Mouse (Mus musculus) kidney, adult 2 months (tissue): ENCODE measurements around the gene Adam10. TPM values are rescaled to one million over a fixed set of nuclear protein-coding genes. Genes with fewer than 3 reads are reported as not detected.
A peak's percentile ranks its signal among the peaks of the same experiment; 100 is the strongest.

Experiments used
- DNase-seq: peaks from one replicate; pipeline ENCODE4 v3.0.0; 2021
- H3K27ac ChIP-seq: fragments of 200-500 bp; 2 replicates; pipeline ENCODE4 v1.5.1; 2012; ENCODE audit warnings: low read depth, low read length, control low read depth, inconsistent platforms; ENCODE audit not compliant: insufficient read depth
- H3K27me3 ChIP-seq: fragments of 200-500 bp; replicated peaks from 2 replicates; pipeline ENCODE4 v1.6.1; 2012; ENCODE audit warnings: mild to moderate bottlenecking, moderate library complexity, low read length, inconsistent platforms; ENCODE audit not compliant: control insufficient read depth, insufficient read depth
- H3K36me3 ChIP-seq: fragments of 200-500 bp; 2 replicates; pipeline ENCODE4 v1.6.1; 2012; ENCODE audit warnings: mild to moderate bottlenecking, moderate library complexity, low read length, inconsistent platforms; ENCODE audit not compliant: control insufficient read depth, insufficient read depth
- H3K4me1 ChIP-seq: fragments of 200-500 bp; 2 replicates; pipeline ENCODE4 v1.6.1; 2011; ENCODE audit warnings: low read length; ENCODE audit not compliant: control insufficient read depth, insufficient read depth
- H3K4me3 ChIP-seq: fragments of 200-500 bp; 2 replicates; pipeline ENCODE4 v1.5.1; 2011; ENCODE audit warnings: mild to moderate bottlenecking, low read depth, low read length, control low read depth; ENCODE audit not compliant: insufficient read depth
- CTCF ChIP-seq: fragments of 200-500 bp; conservative IDR thresholded peaks from 2 replicates; pipeline ENCODE4 v1.5.1; 2011; ENCODE audit warnings: low read depth, mild to moderate bottlenecking, control low read depth, low read length, moderate library complexity, mixed read lengths; ENCODE audit not compliant: insufficient read depth, insufficient read length
- POLR2A ChIP-seq: fragments of 200-500 bp; IDR thresholded peaks from one replicate; pipeline ENCODE4 v1.6.1; 2011; ENCODE audit warnings: low read depth, low read length, control low read depth
- WGBS: fragments of 180-500 bp; shearing (Covaris S2); methylation state at CpG from one replicate; pipeline ENCODE4 v1.1.7; 2018; 5-methylcytosine and 5-hydroxymethylcytosine counted together
- polyA plus RNA-seq: library from polyadenylated mRNA; depleted of rRNA; stranded (reverse); fragments of >200 nt; gene quantifications from 2 replicates; pipeline ENCODE4 v1.2.3, GENCODE M21; 2012

Adam10 gene
- polyA plus RNA-seq, 1 experiment = 14.5 TPM

DNA sequence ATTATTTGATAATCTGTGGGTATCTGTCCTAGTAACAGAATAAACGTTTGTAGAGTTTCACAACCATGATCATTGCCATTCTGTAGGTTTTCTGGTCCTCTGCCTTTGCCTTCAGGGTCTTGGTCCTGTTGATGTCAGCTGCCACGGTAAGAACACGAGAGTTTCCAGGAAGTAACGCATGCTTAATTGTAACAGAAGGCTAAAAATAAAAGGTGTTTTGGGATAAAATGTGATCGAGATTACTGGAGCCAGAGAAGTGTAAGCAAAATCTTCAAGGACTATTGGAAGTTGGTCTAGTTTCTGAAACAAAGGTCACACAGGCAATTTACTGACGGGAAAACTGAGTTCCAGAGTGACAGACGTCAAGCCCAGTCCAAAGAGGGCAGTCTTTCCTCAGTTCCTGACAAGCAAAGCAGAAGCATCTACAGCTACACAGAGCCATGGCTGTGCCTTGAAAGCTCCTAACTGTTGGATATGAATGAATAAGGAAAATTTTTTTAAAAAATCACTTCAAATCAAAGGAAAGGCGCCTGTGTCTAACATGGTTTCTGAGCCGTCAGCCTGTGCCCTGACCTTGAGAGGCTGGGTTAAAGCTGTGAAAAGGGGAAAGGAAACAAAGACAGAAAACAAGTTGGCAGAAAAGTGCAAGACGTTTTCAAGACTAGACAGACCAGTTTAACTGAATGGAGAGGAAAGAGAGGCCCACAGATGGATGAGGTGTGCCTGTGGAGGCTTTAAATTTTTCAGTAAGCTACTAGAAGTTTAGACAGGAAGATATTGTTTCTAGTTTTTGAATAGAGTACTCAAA, 6.8 kb upstream of the Adam10 start:
- peak; percentile 80 for TF ChIP-seq CTCF
- no peak for TF ChIP-seq POLR2A
- peak; percentile 72 for DNase-seq
- 22% methylated on average over 10 of the region's 10 CpGs for WGBS
- Histone ChIP-seq H3K4me3 (no peak overlapping the region), H3K36me3 (no peaks in the 10 kb centered on the region), H3K4me1 (peaks cover under 1% of the 10 kb centered on the region; the same call in 1 of the 2 replicates), H3K27me3 (no peaks in the 10 kb centered on the region), H3K27ac (no peak overlapping the region)

DNA sequence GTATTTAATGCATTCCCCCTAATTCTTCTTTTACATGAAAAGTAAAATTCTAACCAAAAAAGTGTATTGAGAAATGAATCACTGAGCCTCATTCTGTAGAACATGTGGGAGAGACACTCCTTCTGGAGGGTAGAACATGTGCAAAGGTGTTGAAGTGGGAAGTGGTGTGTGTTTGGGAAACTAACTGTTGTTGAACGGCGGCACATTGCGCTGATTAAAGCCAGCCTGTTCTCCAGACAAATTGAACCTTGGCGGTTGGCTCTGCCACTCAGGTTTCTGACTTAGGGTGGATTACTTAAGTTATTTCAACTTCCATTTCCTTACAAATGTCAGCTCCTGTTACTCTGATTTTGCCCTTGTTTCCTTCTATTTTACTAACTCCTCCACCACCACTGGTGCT, 5.1 kb upstream of the Adam10 start:
- H3K27ac ChIP-seq = no peak overlapping the region
- H3K27me3 ChIP-seq = no peaks in the 10 kb centered on the region
- 88% methylated on average over 4 of the region's 4 CpGs for WGBS

DNA sequence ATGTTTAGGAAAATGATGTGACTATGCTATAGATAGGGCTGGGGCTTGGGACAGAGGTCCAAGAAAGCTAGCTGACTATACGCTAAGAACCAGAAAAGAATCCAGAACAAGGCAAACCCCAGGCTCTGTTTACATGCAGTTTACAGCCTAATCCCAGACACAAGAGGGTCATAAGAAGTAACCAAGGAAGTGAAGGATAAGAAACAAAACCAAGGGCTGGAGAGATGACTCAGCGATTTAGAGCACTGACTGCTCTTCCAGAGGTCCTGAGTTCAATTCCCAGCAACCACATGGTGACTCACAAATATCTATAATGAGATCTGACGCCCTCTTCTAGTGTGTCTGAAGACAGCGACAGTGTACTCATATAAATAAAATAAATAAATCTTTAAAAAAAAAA, 3.7 kb upstream of the Adam10 start:
- Histone ChIP-seq H3K36me3 (no peaks in the 10 kb centered on the region), H3K4me1 (no peaks in the 10 kb centered on the region; the same call in 1 of the 2 replicates), H3K4me3 (no peak overlapping the region), H3K27ac (no peak overlapping the region), H3K27me3 (no peaks in the 10 kb centered on the region)
- no peak for TF ChIP-seq CTCF
- DNase-seq = no peak
- 80% methylated on average over 4 of the region's 4 CpGs for WGBS

More for the DNA sequence above, 5.1 kb upstream of the Adam10 start:
- Histone ChIP-seq H3K4me3 (no peak overlapping the region), H3K36me3 (no peaks in the 10 kb centered on the region), H3K4me1 (no peaks in the 10 kb centered on the region; the same call in 1 of the 2 replicates)
- DNase-seq = no peak
- TF ChIP-seq POLR2A (no peak), CTCF (no peak)

DNA sequence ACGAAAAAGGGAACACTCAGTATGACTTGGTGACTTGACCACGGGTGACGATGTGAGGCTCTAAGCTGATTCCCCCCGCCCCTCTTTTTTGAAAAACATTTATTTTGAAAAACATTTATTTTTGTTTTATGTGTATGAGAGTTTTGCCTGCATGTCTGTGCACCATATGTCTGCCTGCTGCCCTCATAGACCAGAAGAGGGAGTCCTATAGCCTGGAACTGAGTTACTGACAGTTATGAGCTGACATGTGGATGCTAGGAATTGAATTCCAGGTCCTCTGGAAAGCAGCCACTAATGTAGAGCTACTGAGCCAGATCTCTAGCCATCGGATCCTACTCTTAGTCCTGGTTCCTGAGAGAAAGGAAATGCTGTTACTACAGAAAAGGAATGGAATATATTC, 2.8 kb upstream of the Adam10 start:
- H3K36me3 ChIP-seq = no peaks in the 10 kb centered on the region
- no peaks in the 10 kb centered on the region; the same call in 1 of the 2 replicates for H3K4me1 ChIP-seq
- H3K4me3 ChIP-seq = no peak overlapping the region
- WGBS = 89% methylated on average over 5 of the region's 5 CpGs
- TF ChIP-seq POLR2A = no peak
- TF ChIP-seq CTCF = 0 out of 2 replicates have a peak, but pooled peaks have one; percentile 9
- no peak for DNase-seq
- H3K27me3 ChIP-seq = no peaks in the 10 kb centered on the region
- H3K27ac ChIP-seq = no peak overlapping the region

DNA sequence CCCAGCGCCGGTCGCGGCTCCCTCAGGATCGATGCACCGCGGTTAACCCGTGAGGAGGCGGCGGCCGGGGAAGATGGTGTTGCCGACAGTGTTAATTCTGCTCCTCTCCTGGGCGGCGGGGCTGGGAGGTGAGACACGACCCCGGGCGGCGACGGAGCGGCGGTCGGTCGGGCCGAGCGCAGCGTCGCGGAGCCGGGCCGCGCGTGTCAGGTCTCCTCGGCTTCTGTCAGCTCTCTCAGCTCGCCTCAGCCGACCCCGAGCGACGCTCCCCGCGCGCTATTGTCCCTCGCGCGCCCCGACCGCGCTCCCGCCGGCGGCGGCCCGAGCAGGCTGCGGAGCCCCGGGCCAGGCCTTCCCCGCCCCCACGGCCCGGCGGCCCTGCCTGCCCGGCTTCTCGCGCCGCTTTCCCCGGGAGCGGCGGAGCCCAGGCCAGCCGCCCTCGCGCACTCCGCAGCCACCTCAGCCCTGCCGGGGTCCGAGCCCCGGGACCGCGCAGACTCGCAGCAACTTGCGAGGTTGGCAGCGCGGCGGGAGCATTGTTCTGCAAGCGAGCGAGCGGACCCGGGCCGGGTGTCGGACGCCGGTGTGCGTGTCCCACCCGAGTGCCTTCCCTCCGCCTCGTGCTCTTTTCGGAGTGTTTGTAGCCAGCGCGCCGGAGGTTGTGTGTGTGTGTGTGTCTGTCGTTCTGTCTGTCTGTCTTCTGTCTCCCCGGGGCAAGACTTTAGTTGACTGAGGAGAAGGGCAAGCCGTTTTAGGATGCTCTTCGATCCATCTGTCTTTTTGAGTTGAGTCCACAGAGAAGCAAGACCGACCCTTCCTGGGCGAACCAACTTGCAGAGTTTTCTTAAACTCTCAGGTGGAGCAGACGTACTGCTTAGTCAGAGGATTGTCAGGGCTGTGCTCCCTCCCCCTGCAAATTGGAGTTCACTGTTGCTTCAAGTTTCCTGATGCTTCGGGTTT, 615 bp downstream of the Adam10 start:
- peak overlapping the region; percentile 83 for H3K27ac ChIP-seq

DNA sequence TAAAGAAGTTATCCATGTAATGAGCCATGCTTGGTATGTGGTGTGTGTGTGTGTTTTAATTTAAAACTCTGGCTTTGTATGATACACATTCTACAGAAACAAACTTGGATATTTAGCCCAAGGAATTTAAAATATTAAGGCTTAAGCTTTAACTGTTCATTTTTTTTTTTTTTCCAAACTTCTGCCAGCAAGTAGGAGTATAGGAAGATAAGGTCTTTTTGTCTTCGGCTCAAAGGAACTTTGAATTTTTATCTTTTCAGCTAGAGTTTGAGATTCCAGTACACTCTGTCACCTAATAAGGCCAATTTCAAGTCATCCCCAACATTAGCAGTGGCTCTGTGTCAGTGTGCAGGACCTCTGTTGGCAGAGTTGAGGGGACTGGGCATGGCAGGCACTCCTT, 3.4 kb downstream of the Adam10 start:
- Histone ChIP-seq H3K27me3 (no peaks in the 10 kb centered on the region), H3K4me3 (no peak overlapping the region), H3K4me1 (peaks cover 8% of the 10 kb centered on the region; the same call in 1 of the 2 replicates), H3K36me3 (no peaks in the 10 kb centered on the region), H3K27ac (no peak overlapping the region)
- WGBS = 56% methylated on average over 1 of the region's 1 CpGs
- no peak for DNase-seq
- TF ChIP-seq POLR2A (no peak), CTCF (no peak)

More for the DNA sequence above, 615 bp downstream of the Adam10 start:
- no peaks in the 10 kb centered on the region for H3K36me3 ChIP-seq
- TF ChIP-seq CTCF = no peak
- TF ChIP-seq POLR2A = no peak
- peak; percentile 46 for DNase-seq
- peak overlapping the region; percentile 83 for H3K4me3 ChIP-seq
- H3K4me1 ChIP-seq = peaks cover 5% of the 10 kb centered on the region; the same call in 1 of the 2 replicates
- under 1% methylated on average over 103 of the region's 103 CpGs for WGBS
- no peaks in the 10 kb centered on the region for H3K27me3 ChIP-seq

DNA sequence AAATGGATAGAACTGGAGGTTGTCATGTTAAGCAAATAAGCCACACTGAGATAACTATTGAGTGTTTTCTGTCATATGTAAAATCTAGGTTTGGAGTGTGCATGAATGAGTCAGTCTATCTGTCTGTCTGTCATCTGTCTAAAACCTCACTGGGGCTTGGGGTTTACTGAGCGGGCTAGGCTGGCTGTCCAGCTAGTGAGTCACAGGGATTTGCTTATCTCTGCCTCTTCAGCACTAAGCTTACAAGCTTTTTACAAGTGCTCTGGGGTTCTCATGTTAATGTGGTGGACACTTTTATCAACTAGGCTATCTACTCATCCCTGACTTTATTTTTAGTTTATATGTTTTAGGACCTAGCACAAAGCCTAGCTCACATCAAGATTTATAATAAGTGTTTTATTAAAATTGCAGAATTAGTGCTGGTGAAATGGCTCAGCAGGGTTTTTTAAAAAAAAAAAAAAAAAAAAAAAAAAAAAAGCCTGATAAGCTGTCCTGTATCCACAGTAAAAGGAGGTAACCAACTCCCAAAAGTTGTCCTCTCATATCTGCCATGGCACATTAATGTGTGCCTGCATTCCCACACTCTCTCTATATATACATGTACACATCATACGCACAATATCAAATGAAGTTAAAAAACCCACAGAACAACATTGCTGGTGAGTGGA, 9.6 kb downstream of the Adam10 start:
- 86% methylated on average over 2 of the region's 2 CpGs for WGBS
- no peak for DNase-seq
- H3K36me3 ChIP-seq = no peaks in the 10 kb centered on the region

More for the DNA sequence above, 9.6 kb downstream of the Adam10 start:
- Histone ChIP-seq H3K4me1 (peaks cover 5% of the 10 kb centered on the region; the same call in 1 of the 2 replicates), H3K4me3 (no peak overlapping the region), H3K27me3 (no peaks in the 10 kb centered on the region), H3K27ac (no peak overlapping the region)
- TF ChIP-seq POLR2A (no peak), CTCF (no peak)
